Mouse (Mus musculus): ENCODE measurements around the gene Begain.

DNA sequence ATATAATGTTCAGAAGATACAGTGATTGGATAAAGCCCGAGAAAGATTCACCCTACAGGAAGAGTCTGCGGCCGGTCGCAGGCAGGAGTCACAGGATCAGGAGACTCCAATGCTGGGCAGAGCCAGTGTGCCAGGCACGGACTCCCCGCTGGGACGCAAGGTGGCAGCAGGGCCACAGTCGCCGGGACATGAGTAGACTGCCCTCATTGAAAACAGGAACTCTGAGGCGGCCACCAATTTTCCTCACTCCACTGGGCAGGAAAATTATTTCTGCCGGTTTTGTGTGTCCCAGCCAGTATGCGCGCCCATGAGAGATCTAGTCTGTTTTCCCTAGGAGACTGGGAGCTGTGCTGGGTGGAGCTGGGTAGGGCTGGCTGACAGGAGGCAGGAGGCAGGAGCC is 3.2 kb upstream of the Begain start:
- TF ChIP-seq CTCF (IDR thresholded peaks at IDR 0.05; ENCODE audit: control insufficient read depth, insufficient read depth, insufficient replicate concordance, low read depth, low read length) (no peak), POLR2A (IDR thresholded peaks at IDR 0.05; ENCODE audit: control insufficient read depth, low read depth, low read length) (no peak)

All from testis, adult 2 months (tissue).